Mouse (Mus musculus): ENCODE measurements at regions not wholly inside any gene's neighbourhood (a gene's known extent, or its start where the extent isn't known, plus 50 kb on each side); places are given as distances from the start of the nearest gene placed in this dataset.

DNA sequence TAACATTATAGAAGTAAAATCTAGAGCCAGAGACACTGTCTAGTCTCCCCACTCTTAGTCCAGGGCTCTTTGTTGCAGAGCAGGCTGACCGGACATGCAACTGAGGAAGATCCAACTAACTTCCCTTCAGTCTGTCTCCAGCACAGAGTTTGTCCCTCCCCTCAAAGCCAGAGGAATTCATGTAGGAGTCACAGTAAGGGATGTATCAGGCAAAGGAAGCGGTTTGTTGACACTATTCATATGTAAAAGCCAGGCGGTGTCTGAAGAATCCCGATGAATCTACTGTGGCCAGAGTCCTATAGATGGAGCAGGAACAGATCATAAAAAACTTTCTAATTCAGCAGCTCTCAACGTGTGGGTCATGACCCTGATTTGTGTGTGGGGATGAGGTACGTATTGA lies 179.7 kb upstream of the Foxn2 start:
- Histone ChIP-seq H3K27me3 (ENCODE audit: control insufficient read depth, insufficient read depth, low read length) (no peaks in the 10 kb centered on the region), H3K4me1 (ENCODE audit: control insufficient read depth, insufficient read depth, insufficient read length) (peaks cover 2% of the 10 kb centered on the region; the same call in 1 of the 2 replicates), H3K27ac (ENCODE audit: insufficient read depth, low read length) (no peak overlapping the region), H3K36me3 (ENCODE audit: control insufficient read depth, insufficient read depth, low read length) (no peaks in the 10 kb centered on the region), H3K4me3 (ENCODE audit: extremely low read depth, insufficient read depth, insufficient read length) (no peak overlapping the region)
- no peak for TF ChIP-seq POLR2A (IDR thresholded peaks at IDR 0.05; ENCODE audit: low read depth, low read length)
- TF ChIP-seq CTCF (IDR thresholded peaks at IDR 0.05; ENCODE audit: extremely low read depth, insufficient read depth, insufficient read length, insufficient replicate concordance): no peak
- WGBS: 85% methylated on average over 6 of the region's 6 CpGs
- DNase-seq (ENCODE audit: low read depth in 1 of 2, low spot score in 2 of 2): no peak

DNA sequence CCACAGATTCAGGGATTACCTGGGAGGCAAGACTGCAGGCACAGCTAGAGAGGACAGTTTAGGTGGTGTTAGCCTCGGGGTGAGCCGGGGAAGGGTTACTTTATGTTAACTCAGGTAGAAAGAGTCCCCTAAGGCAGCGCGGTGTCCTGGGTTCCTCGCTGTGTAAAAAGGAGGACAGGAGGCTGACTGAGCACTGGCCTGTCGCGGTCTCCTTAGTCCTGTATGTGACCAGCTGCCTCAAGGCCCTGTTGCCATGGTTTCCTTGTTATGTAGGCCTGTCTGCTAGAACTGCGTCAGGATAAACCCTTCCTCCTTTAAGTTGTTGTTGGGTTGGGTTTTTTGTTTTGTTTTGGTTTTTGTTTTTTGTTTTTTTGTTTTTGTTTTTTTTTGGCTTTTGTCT lies 179.0 kb upstream of the Foxn2 start:
- TF ChIP-seq CTCF (IDR thresholded peaks at IDR 0.05; ENCODE audit: extremely low read depth, insufficient read depth, insufficient read length, insufficient replicate concordance) (no peak), POLR2A (IDR thresholded peaks at IDR 0.05; ENCODE audit: low read depth, low read length) (no peak)
- no peaks in the 10 kb centered on the region; the same call in 1 of the 2 replicates for H3K4me1 ChIP-seq (ENCODE audit: control insufficient read depth, insufficient read depth, insufficient read length)
- WGBS: 93% methylated on average over 8 of the region's 8 CpGs
- no peak for DNase-seq (ENCODE audit: low read depth in 1 of 2, low spot score in 2 of 2)
- no peak overlapping the region for H3K27ac ChIP-seq (ENCODE audit: insufficient read depth, low read length)
- H3K36me3 ChIP-seq (ENCODE audit: control insufficient read depth, insufficient read depth, low read length): no peaks in the 10 kb centered on the region
- no peaks in the 10 kb centered on the region for H3K27me3 ChIP-seq (ENCODE audit: control insufficient read depth, insufficient read depth, low read length)
- H3K4me3 ChIP-seq (ENCODE audit: extremely low read depth, insufficient read depth, insufficient read length): no peak overlapping the region

DNA sequence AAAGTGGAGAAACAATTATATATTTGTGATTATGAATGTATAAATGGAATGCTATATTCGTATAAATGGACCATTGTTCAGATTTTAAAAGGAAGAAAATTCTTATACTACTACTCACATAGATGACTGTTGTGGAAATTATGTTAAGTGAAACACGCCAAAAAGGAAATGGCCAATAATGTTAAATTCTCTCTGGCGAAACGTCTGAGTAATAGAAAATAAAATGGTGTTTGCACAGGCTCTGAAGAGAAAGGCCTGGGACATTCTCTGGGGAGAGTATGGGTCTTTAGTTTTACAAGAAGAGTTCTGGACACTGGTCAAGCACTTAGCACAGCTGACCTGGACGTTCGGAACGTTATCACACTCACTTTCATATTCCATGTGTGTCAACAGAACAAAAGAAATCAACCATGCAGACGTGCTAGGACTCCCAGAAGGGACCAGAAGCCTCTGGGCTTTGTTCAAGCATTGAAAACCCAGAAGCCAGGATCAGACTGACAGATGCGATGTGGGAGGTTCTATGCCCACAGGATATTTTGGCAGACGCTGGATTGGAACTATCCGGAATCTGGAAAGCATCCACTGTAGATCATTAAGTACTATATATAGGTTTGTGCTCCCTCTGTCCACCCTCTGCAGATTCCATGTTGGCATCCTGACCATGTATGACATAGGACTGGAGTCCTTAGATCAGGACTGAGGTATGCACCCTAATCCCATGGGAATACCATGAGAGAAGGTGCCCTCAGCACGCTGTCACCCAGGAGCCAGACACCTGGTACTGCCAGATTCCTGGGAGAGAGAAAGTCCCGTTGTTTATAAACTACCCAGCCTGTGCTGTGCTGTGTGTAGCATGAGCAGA lies 178.0 kb upstream of the Foxn2 start:
- TF ChIP-seq CTCF (IDR thresholded peaks at IDR 0.05; ENCODE audit: extremely low read depth, insufficient read depth, insufficient read length, insufficient replicate concordance) (no peak), POLR2A (IDR thresholded peaks at IDR 0.05; ENCODE audit: low read depth, low read length) (no peak)
- H3K27me3 ChIP-seq (ENCODE audit: control insufficient read depth, insufficient read depth, low read length): no peaks in the 10 kb centered on the region
- 86% methylated on average over 13 of the region's 13 CpGs for WGBS
- no peak for DNase-seq (ENCODE audit: low read depth in 1 of 2, low spot score in 2 of 2)
- no peaks in the 10 kb centered on the region for H3K36me3 ChIP-seq (ENCODE audit: control insufficient read depth, insufficient read depth, low read length)
- no peak overlapping the region for H3K4me3 ChIP-seq (ENCODE audit: extremely low read depth, insufficient read depth, insufficient read length)
- no peaks in the 10 kb centered on the region; the same call in 1 of the 2 replicates for H3K4me1 ChIP-seq (ENCODE audit: control insufficient read depth, insufficient read depth, insufficient read length)
- no peak overlapping the region for H3K27ac ChIP-seq (ENCODE audit: insufficient read depth, low read length)

- TF ChIP-seq POLR2A (IDR thresholded peaks at IDR 0.05; ENCODE audit: low read depth, low read length) (no peak), CTCF (IDR thresholded peaks at IDR 0.05; ENCODE audit: extremely low read depth, insufficient read depth, insufficient read length, insufficient replicate concordance) (no peak)
- Histone ChIP-seq H3K27ac (ENCODE audit: insufficient read depth, low read length) (no peak overlapping the region), H3K4me3 (ENCODE audit: extremely low read depth, insufficient read depth, insufficient read length) (no peak overlapping the region), H3K36me3 (ENCODE audit: control insufficient read depth, insufficient read depth, low read length) (no peaks in the 10 kb centered on the region), H3K4me1 (ENCODE audit: control insufficient read depth, insufficient read depth, insufficient read length) (no peaks in the 10 kb centered on the region), H3K27me3 (ENCODE audit: control insufficient read depth, insufficient read depth, low read length) (no peaks in the 10 kb centered on the region)
- DNase-seq (ENCODE audit: low read depth in 1 of 2, low spot score in 2 of 2): no peak
- 92% methylated on average over 13 of the region's 13 CpGs for WGBS
Measured at GRCm38 (mm10) chr17:88265291-88265690, 175.2 kb upstream of the Foxn2 start.

- H3K27me3 ChIP-seq (ENCODE audit: control insufficient read depth, insufficient read depth, low read length): no peaks in the 10 kb centered on the region
- H3K4me1 ChIP-seq (ENCODE audit: control insufficient read depth, insufficient read depth, insufficient read length): no peaks in the 10 kb centered on the region
- no peak overlapping the region for H3K4me3 ChIP-seq (ENCODE audit: extremely low read depth, insufficient read depth, insufficient read length)
- H3K36me3 ChIP-seq (ENCODE audit: control insufficient read depth, insufficient read depth, low read length): no peaks in the 10 kb centered on the region
- 89% methylated on average over 8 of the region's 8 CpGs for WGBS
- TF ChIP-seq POLR2A (IDR thresholded peaks at IDR 0.05; ENCODE audit: low read depth, low read length): no peak
- TF ChIP-seq CTCF (IDR thresholded peaks at IDR 0.05; ENCODE audit: extremely low read depth, insufficient read depth, insufficient read length, insufficient replicate concordance): no peak
- no peak for DNase-seq (ENCODE audit: low read depth in 1 of 2, low spot score in 2 of 2)
- no peak overlapping the region for H3K27ac ChIP-seq (ENCODE audit: insufficient read depth, low read length)
Measured at GRCm38 (mm10) chr17:88268216-88268615, 172.3 kb upstream of the Foxn2 start.

DNA sequence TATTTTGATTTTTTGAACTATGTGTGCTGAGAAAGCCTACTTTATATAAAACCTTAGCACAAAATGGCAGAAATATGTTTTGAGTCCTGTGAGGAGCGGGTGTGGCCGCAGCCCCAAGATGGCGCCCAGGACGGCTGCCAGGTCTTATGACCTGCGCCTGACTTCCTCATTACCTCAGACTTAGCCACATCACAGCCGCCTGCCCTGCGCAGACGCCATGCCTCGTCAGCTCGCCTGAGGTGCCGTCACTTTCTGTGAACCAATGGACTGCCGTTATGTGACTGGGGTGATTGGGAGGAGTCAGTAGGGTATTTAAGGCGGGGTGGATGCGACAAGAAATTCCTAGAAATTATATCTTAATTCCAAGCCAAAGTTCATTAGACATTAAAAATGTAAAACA lies 171.7 kb upstream of the Foxn2 start:
- Histone ChIP-seq H3K36me3 (ENCODE audit: control insufficient read depth, insufficient read depth, low read length) (no peaks in the 10 kb centered on the region), H3K27ac (ENCODE audit: insufficient read depth, low read length) (no peak overlapping the region), H3K27me3 (ENCODE audit: control insufficient read depth, insufficient read depth, low read length) (no peaks in the 10 kb centered on the region), H3K4me3 (ENCODE audit: extremely low read depth, insufficient read depth, insufficient read length) (no peak overlapping the region), H3K4me1 (ENCODE audit: control insufficient read depth, insufficient read depth, insufficient read length) (no peaks in the 10 kb centered on the region)
- 97% methylated on average over 14 of the region's 14 CpGs for WGBS
- TF ChIP-seq CTCF (IDR thresholded peaks at IDR 0.05; ENCODE audit: extremely low read depth, insufficient read depth, insufficient read length, insufficient replicate concordance) (no peak), POLR2A (IDR thresholded peaks at IDR 0.05; ENCODE audit: low read depth, low read length) (no peak)
- DNase-seq (ENCODE audit: low read depth in 1 of 2, low spot score in 2 of 2): no peak

GRCm38 (mm10) chr17:88270896-88271295 lies 169.6 kb upstream of the Foxn2 start:
- DNase-seq (ENCODE audit: low read depth in 1 of 2, low spot score in 2 of 2): no peak
- no peak overlapping the region for H3K4me3 ChIP-seq (ENCODE audit: extremely low read depth, insufficient read depth, insufficient read length)
- TF ChIP-seq POLR2A (IDR thresholded peaks at IDR 0.05; ENCODE audit: low read depth, low read length) (no peak), CTCF (IDR thresholded peaks at IDR 0.05; ENCODE audit: extremely low read depth, insufficient read depth, insufficient read length, insufficient replicate concordance) (no peak)

More at GRCm38 (mm10) chr17:88270896-88271295, 169.6 kb upstream of the Foxn2 start:
- no peaks in the 10 kb centered on the region for H3K36me3 ChIP-seq (ENCODE audit: control insufficient read depth, insufficient read depth, low read length)
- H3K27ac ChIP-seq (ENCODE audit: insufficient read depth, low read length): no peak overlapping the region
- H3K27me3 ChIP-seq (ENCODE audit: control insufficient read depth, insufficient read depth, low read length): no peaks in the 10 kb centered on the region
- no peaks in the 10 kb centered on the region for H3K4me1 ChIP-seq (ENCODE audit: control insufficient read depth, insufficient read depth, insufficient read length)
- WGBS: 75% methylated on average over 5 of the region's 5 CpGs
